Mouse (Mus musculus): ENCODE data around the gene Nptn. TPM values are rescaled to one million over a fixed set of nuclear protein-coding genes. Genes with fewer than 3 reads are reported as not detected.

Gene Nptn
- polyA plus RNA-seq, 1 experiment, result 349 TPM

DNA sequence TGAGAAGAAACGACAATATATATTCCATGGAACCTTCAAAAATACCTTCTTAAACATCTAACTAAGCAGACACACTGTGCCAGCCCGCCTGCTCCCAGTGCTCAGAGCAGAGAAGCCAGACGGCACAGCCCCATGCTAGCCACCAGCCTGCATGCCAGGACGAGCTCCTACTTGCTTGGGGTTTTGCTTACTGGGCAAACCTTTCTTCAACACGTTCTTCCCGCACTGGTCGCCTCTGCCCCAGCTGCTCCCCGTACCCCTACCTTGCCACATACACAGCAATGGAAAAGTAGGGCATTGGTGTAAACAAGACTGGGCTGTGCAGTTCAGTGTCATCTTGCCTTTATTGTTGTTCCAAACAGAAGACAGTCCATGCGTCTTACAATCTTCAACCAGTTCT, 83.5 kb downstream of the Nptn start:
- Histone ChIP-seq H3K79me2 (ENCODE audit: control insufficient read depth, insufficient read depth) (no peaks in the 10 kb centered on the region), H3K4me3 (no peak overlapping the region), H3ac (ENCODE audit: control insufficient read depth, insufficient read length) (no peak overlapping the region), H3K27me3 (ENCODE audit: control insufficient read depth, insufficient read depth, insufficient read length) (no peaks in the 10 kb centered on the region), H3K4me2 (ENCODE audit: low read depth) (no peak overlapping the region), H3K36me3 (ENCODE audit: control insufficient read depth, insufficient read depth) (peaks cover 21% of the 10 kb centered on the region)
- TF ChIP-seq USF1 (IDR thresholded peaks at IDR 0.05; ENCODE audit: low read depth), result no peak
- TF ChIP-seq POLR2A (IDR thresholded peaks at IDR 0.05; ENCODE audit: insufficient read length, low read depth), result no peak
- no peak for TF ChIP-seq TCF3 (IDR thresholded peaks at IDR 0.05; ENCODE audit: insufficient read length, low read depth)
- TF ChIP-seq CEBPB (IDR thresholded peaks at IDR 0.05; ENCODE audit: insufficient read depth, poor library complexity, severe bottlenecking), result no peak
- TF ChIP-seq POLR2AphosphoS2 (IDR thresholded peaks at IDR 0.05; ENCODE audit: insufficient read length, low read depth), result no peak
- TF ChIP-seq TCF12 (IDR thresholded peaks at IDR 0.05; ENCODE audit: insufficient read depth, poor library complexity, severe bottlenecking), result no peak
- no peak for TF ChIP-seq MYOD1 (IDR thresholded peaks at IDR 0.05; ENCODE audit: control insufficient read depth in 1 of 3, insufficient read length in 2 of 3, low read depth in 2 of 3)
- TF ChIP-seq SRF (IDR thresholded peaks at IDR 0.05; ENCODE audit: control insufficient read depth, insufficient read length, low read depth), result no peak

DNA sequence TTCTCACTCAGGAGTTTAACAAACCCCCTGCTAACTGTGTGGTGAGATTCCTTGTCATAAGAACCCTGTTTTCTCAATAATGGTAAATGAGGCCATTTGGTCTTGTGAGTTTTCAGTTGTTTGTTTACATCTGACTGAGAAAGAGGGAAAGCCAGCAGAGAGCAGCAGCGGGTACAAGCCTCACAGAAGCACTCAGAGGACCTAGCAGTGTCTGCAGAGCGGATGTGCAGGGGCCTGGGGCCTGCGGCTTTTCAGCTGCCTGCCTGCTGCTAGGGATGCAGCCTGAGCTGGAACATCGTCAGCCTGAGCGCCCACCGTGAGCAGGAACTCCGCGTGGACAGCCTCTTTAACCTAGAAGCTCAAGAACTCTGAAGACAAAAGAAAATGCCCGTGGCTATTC, 84.2 kb downstream of the Nptn start:
- H3K4me2 ChIP-seq (ENCODE audit: low read depth), result no peak overlapping the region
- H3K4me3 ChIP-seq, result no peak overlapping the region
- no peak overlapping the region for H3ac ChIP-seq (ENCODE audit: control insufficient read depth, insufficient read length)
- no peaks in the 10 kb centered on the region for H3K27me3 ChIP-seq (ENCODE audit: control insufficient read depth, insufficient read depth, insufficient read length)
- H3K79me2 ChIP-seq (ENCODE audit: control insufficient read depth, insufficient read depth), result no peaks in the 10 kb centered on the region
- peaks cover 21% of the 10 kb centered on the region for H3K36me3 ChIP-seq (ENCODE audit: control insufficient read depth, insufficient read depth)
- TF ChIP-seq MAX (IDR thresholded peaks at IDR 0.05; ENCODE audit: low read depth) (no peak), USF1 (IDR thresholded peaks at IDR 0.05; ENCODE audit: low read depth) (no peak), REST (IDR thresholded peaks at IDR 0.05; ENCODE audit: insufficient read depth, insufficient read length) (no peak), SRF (IDR thresholded peaks at IDR 0.05; ENCODE audit: control insufficient read depth, insufficient read length, low read depth) (no peak), CEBPB (IDR thresholded peaks at IDR 0.05; ENCODE audit: insufficient read depth, poor library complexity, severe bottlenecking) (no peak), TCF12 (IDR thresholded peaks at IDR 0.05; ENCODE audit: insufficient read depth, poor library complexity, severe bottlenecking) (no peak), TCF3 (IDR thresholded peaks at IDR 0.05; ENCODE audit: insufficient read length, low read depth) (no peak), MYOG (IDR thresholded peaks at IDR 0.05; ENCODE audit: control insufficient read depth in 1 of 3, insufficient read depth in 1 of 3, insufficient read length in 2 of 3, low read depth in 2 of 3) (no peak), MYOD1 (IDR thresholded peaks at IDR 0.05; ENCODE audit: control insufficient read depth in 1 of 3, insufficient read length in 2 of 3, low read depth in 2 of 3) (no peak), POLR2AphosphoS2 (IDR thresholded peaks at IDR 0.05; ENCODE audit: insufficient read length, low read depth) (no peak), E2F4 (IDR thresholded peaks at IDR 0.05; ENCODE audit: insufficient read depth) (no peak), POLR2A (IDR thresholded peaks at IDR 0.05; ENCODE audit: insufficient read length, low read depth) (no peak)

DNA sequence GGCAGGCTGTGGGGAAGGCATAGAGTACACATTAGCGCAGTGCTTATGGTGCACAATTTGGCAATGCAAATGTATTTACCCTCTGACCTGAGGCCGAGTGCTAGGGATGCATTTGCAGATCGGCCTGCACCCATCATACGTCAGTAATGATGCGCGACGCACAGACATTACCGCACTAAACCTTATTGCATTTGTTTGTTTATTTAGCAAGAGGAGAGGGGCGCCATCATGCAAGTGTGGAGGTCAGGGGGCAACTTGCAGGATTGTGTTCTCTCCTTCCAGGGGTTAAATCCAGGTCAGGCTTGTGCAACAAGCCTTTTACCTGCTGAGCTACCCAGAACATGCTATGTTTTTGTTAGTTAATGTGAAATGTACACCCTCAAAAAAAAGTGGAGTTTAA, 85.2 kb downstream of the Nptn start:
- no peak for TF ChIP-seq MYOG (IDR thresholded peaks at IDR 0.05; ENCODE audit: control insufficient read depth in 1 of 3, insufficient read depth in 1 of 3, insufficient read length in 2 of 3, low read depth in 2 of 3)
- no peak for TF ChIP-seq REST (IDR thresholded peaks at IDR 0.05; ENCODE audit: insufficient read depth, insufficient read length)
- no peak for TF ChIP-seq POLR2A (IDR thresholded peaks at IDR 0.05; ENCODE audit: insufficient read length, low read depth)
- TF ChIP-seq MYOD1 (IDR thresholded peaks at IDR 0.05; ENCODE audit: control insufficient read depth in 1 of 3, insufficient read length in 2 of 3, low read depth in 2 of 3), result no peak
- TF ChIP-seq CEBPB (IDR thresholded peaks at IDR 0.05; ENCODE audit: insufficient read depth, poor library complexity, severe bottlenecking), result no peak
- TF ChIP-seq TCF12 (IDR thresholded peaks at IDR 0.05; ENCODE audit: insufficient read depth, poor library complexity, severe bottlenecking), result no peak
- TF ChIP-seq E2F4 (IDR thresholded peaks at IDR 0.05; ENCODE audit: insufficient read depth), result no peak
- peak; percentile 34 for TF ChIP-seq POLR2AphosphoS2 (IDR thresholded peaks at IDR 0.05; ENCODE audit: insufficient read length, low read depth)
- Histone ChIP-seq H3K79me2 (ENCODE audit: control insufficient read depth, insufficient read depth) (no peaks in the 10 kb centered on the region), H3K4me3 (no peak overlapping the region), H3K36me3 (ENCODE audit: control insufficient read depth, insufficient read depth) (peaks cover 20% of the 10 kb centered on the region), H3ac (ENCODE audit: control insufficient read depth, insufficient read length) (no peak overlapping the region), H3K27me3 (ENCODE audit: control insufficient read depth, insufficient read depth, insufficient read length) (no peaks in the 10 kb centered on the region), H3K4me2 (ENCODE audit: low read depth) (no peak overlapping the region)

DNA sequence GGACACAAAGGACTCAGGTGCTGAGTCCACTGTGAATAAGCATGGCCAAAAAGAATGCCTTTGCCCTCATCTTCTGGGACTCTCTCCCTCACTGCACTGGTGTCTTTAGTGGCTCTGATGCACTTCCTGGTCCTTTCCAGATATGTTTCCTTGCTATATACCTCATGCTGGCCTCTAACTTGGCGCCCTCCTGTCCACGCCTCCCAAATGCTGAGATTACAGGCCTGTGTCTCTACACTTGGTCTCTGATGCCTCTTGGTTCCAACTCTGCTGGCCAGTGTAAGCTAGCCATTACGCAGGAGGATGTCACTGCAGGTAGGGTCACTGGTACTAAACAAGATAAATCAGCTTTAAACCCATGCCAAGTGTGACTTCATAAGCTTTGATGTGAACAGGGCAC, 86.1 kb downstream of the Nptn start:
- H3K27me3 ChIP-seq (ENCODE audit: control insufficient read depth, insufficient read depth, insufficient read length), result no peaks in the 10 kb centered on the region
- H3K4me2 ChIP-seq (ENCODE audit: low read depth), result no peak overlapping the region
- no peak overlapping the region for H3ac ChIP-seq (ENCODE audit: control insufficient read depth, insufficient read length)
- no peaks in the 10 kb centered on the region for H3K79me2 ChIP-seq (ENCODE audit: control insufficient read depth, insufficient read depth)
- H3K36me3 ChIP-seq (ENCODE audit: control insufficient read depth, insufficient read depth), result peaks cover 11% of the 10 kb centered on the region
- no peak overlapping the region for H3K4me3 ChIP-seq
- no peak for TF ChIP-seq CEBPB (IDR thresholded peaks at IDR 0.05; ENCODE audit: insufficient read depth, poor library complexity, severe bottlenecking)
- TF ChIP-seq SRF (IDR thresholded peaks at IDR 0.05; ENCODE audit: control insufficient read depth, insufficient read length, low read depth), result no peak
- no peak for TF ChIP-seq E2F4 (IDR thresholded peaks at IDR 0.05; ENCODE audit: insufficient read depth)
- no peak for TF ChIP-seq USF1 (IDR thresholded peaks at IDR 0.05; ENCODE audit: low read depth)
- no peak for TF ChIP-seq MYOD1 (IDR thresholded peaks at IDR 0.05; ENCODE audit: control insufficient read depth in 1 of 3, insufficient read length in 2 of 3, low read depth in 2 of 3)
- no peak for TF ChIP-seq TCF12 (IDR thresholded peaks at IDR 0.05; ENCODE audit: insufficient read depth, poor library complexity, severe bottlenecking)
- TF ChIP-seq REST (IDR thresholded peaks at IDR 0.05; ENCODE audit: insufficient read depth, insufficient read length), result no peak
- no peak for TF ChIP-seq MYOG (IDR thresholded peaks at IDR 0.05; ENCODE audit: control insufficient read depth in 1 of 3, insufficient read depth in 1 of 3, insufficient read length in 2 of 3, low read depth in 2 of 3)
- TF ChIP-seq POLR2A (IDR thresholded peaks at IDR 0.05; ENCODE audit: insufficient read length, low read depth), result no peak
- TF ChIP-seq MAX (IDR thresholded peaks at IDR 0.05; ENCODE audit: low read depth), result no peak
- TF ChIP-seq POLR2AphosphoS2 (IDR thresholded peaks at IDR 0.05; ENCODE audit: insufficient read length, low read depth), result no peak
- no peak for TF ChIP-seq TCF3 (IDR thresholded peaks at IDR 0.05; ENCODE audit: insufficient read length, low read depth)

- Histone ChIP-seq H3K79me2 (ENCODE audit: control insufficient read depth, insufficient read depth) (no peaks in the 10 kb centered on the region), H3K27me3 (ENCODE audit: control insufficient read depth, insufficient read depth, insufficient read length) (no peaks in the 10 kb centered on the region), H3K4me2 (ENCODE audit: low read depth) (no peak overlapping the region), H3K36me3 (ENCODE audit: control insufficient read depth, insufficient read depth) (peaks cover 6% of the 10 kb centered on the region), H3K4me3 (no peak overlapping the region), H3ac (ENCODE audit: control insufficient read depth, insufficient read length) (no peak overlapping the region)
- TF ChIP-seq POLR2AphosphoS2 (IDR thresholded peaks at IDR 0.05; ENCODE audit: insufficient read length, low read depth), result peak; percentile 47
- no peak for TF ChIP-seq E2F4 (IDR thresholded peaks at IDR 0.05; ENCODE audit: insufficient read depth)
- no peak for TF ChIP-seq SRF (IDR thresholded peaks at IDR 0.05; ENCODE audit: control insufficient read depth, insufficient read length, low read depth)
- TF ChIP-seq MYOG (IDR thresholded peaks at IDR 0.05; ENCODE audit: control insufficient read depth in 1 of 3, insufficient read depth in 1 of 3, insufficient read length in 2 of 3, low read depth in 2 of 3), result no peak
- no peak for TF ChIP-seq TCF12 (IDR thresholded peaks at IDR 0.05; ENCODE audit: insufficient read depth, poor library complexity, severe bottlenecking)
Observed at GRCm38 (mm10) chr9:58669071-58669470, 87.0 kb downstream of the Nptn start.

All from myocyte (in vitro differentiated cells).